Mouse (Mus musculus) megakaryocyte, adult 5-6 weeks (primary cell): ENCODE measurements around the gene Stxbp2. TPM values are rescaled to one million over a fixed set of nuclear protein-coding genes. Genes with fewer than 3 reads are reported as not detected.

Experiments
- ATAC-seq: 2 replicates; pipeline ENCODE4 v1.8.0; 2016; ENCODE audit warnings: mild to moderate bottlenecking, inconsistent platforms; ENCODE audit not compliant: poor library complexity, severe bottlenecking
- total RNA-seq, 2 experiments: library from RNA; stranded (forward) in 1 of 2; stranded (reverse) in 1 of 2; fragments of 153-499, 151-499 nt in 1 of 2; fragments of 221-1000, 200-1000 nt in 1 of 2; gene quantifications; 2 replicates each; pipeline versions ENCODE4 v1.2.3 to v1.2.4; 2015 to 2017

The Stxbp2 gene
- total RNA-seq, 2 experiments from 2014 or later, result 160 to 205 TPM

DNA sequence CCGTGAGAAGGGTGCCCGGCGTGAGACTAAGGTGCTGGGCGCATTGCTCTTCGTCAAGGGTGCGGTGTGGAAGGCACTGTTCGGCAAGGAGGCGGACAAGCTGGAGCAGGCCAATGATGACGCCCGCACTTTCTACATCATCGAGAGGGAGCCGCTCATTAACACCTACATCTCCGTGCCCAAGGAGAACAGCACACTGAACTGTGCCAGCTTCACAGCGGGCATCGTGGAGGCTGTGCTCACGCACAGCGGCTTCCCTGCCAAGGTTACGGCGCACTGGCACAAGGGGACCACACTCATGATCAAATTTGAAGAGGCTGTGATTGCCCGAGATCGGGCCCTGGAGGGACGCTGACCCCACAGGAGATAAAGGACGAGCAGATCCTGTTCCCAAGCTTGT, 48.5 kb downstream of the Stxbp2 start:
- ATAC-seq, result no peak

DNA sequence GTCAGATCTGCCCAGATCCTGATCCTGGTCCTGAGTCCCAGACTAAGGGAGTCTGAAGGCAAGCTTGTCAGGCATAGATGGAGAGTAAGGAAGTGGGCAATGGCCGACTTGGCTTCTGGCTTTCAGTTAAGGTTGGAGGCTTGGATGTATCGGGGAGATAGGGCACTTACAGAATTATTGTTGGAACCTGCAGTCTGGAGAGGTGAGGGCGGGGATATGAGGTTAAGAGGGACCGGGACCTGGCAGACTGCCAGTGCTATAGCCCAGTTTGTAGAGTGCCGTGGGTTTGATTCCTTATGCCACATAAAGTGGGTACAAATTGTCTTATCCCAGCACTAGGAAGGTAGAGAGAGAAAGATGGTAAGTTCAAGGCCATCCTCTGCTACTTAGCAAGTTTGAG, 48.9 kb downstream of the Stxbp2 start:
- ATAC-seq, result no peak

DNA sequence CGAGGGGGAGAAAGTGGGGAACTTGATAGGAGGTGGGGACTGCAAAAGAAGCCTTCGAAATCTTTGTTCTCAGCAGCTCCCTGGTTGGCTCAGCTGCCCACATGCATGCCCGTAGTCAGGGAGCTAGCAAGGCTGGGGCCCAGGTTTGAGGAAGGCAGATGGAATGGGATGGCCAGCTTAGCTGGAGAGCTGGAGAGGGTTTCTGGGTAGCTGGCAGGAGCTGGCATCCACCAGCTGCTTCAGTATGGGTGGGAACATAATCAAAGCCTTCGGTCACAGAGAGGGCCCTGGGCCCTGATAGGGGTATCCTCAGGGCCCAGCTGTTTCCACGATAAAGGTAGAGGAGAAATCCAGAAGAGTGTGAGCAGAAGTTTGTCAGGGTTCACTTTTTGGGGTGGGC, 51.7 kb downstream of the Stxbp2 start:
- ATAC-seq, result no peak

DNA sequence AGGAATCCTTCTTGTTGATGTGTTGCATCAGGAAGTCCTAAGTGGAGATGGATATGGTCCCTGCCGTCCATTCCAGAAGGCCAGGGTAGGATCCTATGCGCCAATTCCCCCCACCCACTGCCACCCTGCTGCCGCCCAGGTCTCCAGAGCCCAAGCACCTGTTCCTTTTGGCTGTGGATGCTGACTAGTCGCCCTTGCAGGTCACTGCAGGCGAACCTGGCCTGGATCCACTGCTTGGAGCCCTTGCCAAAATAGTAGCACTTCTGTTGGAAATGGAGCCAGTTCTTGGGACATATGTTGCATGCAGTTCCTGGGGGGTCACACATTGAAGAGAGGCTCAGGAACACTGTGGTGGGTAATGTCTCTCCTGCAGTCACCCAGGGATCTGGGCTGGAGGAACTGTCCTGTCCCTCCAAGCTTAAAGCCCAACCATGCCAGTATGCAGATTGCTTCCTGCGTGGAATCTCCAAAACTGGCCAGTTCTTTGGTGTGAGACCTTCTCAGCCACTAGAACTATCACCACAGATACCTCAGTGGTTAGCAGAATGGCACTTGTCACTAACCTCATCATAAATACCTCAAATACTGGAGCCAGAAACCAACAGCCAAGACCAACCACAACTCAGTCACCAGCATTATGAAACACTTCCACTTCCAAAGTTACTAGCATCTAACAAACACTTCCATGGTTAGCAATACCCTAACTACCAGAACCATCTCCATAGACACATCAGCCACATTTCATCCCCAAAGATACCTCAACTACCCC, 52.8 kb downstream of the Stxbp2 start:
- peak; percentile 57; the same call in 1 of the 2 replicates for ATAC-seq

DNA sequence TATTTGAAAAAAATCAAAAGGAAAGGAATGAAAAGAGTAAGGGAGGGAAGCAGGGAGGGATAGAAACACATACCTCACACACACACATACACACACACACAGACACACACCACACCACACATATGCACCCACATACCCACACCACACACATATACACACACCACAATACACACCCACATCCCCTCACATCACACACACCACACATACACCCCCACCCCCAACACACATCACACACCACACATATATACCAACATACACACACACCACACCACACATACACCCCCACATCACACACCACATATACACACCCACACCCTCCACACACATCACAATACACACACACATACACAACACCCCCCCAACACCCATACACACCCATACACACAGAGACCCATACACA, 53.8 kb downstream of the Stxbp2 start:
- no peak for ATAC-seq

DNA sequence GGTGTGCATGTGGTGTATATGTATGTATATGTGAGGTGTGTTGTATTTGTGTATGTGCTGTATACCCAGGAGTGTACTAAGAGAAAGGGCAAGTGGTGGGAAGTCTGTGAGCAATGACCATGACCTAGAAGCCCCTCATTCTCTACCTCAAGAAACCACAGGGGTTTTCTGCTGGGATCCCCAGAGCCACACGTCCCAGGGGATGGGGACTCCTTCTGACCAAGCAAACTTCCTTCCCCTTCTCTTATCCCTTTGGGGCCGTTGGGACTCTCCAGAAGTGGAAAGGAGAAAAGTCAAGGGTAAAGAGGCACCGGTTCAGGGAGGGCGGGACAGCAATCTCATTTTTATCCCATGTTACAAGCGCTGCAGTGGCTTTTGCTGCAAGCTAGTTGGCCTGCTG, 54.7 kb downstream of the Stxbp2 start:
- ATAC-seq, result no peak

DNA sequence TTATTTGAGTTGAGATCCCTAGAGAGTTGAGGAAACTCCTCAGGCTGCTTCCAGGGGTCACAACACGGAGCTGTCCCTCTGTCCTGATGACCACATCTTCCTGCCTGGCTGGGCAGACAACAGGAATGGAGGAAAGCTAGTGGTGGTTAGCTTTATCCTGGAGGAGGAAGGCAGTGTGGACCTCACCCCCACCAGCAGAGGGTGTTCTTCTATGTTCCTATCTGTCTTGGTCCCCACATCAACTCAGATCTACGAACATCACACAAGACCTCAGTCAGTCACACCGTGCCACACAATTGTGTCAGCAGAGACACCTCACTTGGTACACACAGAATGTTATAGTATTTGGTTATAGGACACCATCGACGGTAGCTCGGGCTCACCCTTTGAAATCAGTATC, 56.8 kb downstream of the Stxbp2 start:
- peak; percentile 45; the same call in 1 of the 2 replicates for ATAC-seq

DNA sequence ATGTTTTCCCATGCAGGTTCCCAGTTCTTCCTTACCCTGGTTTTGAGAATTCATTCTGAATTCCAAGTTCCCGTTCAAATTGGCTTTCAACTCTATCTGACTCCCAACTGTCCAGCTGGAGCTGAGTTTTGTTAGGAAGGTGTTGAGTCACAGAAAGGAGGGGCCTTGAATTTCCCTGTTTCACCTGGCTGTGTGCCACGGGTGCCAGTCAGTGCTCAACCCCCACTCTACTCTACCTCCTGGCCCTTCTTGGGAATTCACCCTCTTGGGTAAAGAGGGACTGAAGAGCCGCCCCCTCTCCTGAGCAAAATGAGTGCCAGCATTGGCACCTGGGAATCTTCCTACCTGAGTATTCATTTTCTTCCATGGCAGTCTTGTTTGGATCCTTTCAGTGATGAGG, 60.0 kb downstream of the Stxbp2 start:
- ATAC-seq, result no peak

Other genes starting within 250 kb of the Stxbp2 start
- gene Arhgef18, start 237.9 kb upstream of the Stxbp2 start, total RNA-seq (2015), result 43.8 and 45.0 TPM in 2 replicates
- gene Arhgef18, start 237.9 kb upstream of the Stxbp2 start, total RNA-seq (2017), result 38.4 and 45.7 TPM in 2 replicates
- 0.20 and 0.32 TPM in 2 replicates for gene Pex11g, start 163.3 kb upstream of the Stxbp2 start, total RNA-seq (2015)
- 0.99 TPM in 1 of 2 replicates, not detected in the other for gene Pex11g, start 163.3 kb upstream of the Stxbp2 start, total RNA-seq (2017)
- gene Tex45, start 160.1 kb upstream of the Stxbp2 start, total RNA-seq (2015), result not detected in 2 replicates
- not detected in 2 replicates for gene Tex45, start 160.1 kb upstream of the Stxbp2 start, total RNA-seq (2017)
- 6.7 and 7.9 TPM in 2 replicates for gene Zfp358, start 137.8 kb upstream of the Stxbp2 start, total RNA-seq (2015)
- 2.4 and 3.3 TPM in 2 replicates for gene Zfp358, start 137.8 kb upstream of the Stxbp2 start, total RNA-seq (2017)
- gene Mcoln1, start 130.5 kb upstream of the Stxbp2 start, total RNA-seq (2015), result 20.1 and 22.7 TPM in 2 replicates
- 32.9 and 42.3 TPM in 2 replicates for gene Mcoln1, start 130.5 kb upstream of the Stxbp2 start, total RNA-seq (2017)
- gene Pnpla6, start 115.6 kb upstream of the Stxbp2 start, total RNA-seq (2015), result 9.5 and 13.9 TPM in 2 replicates
- 9.2 and 15.6 TPM in 2 replicates for gene Pnpla6, start 115.6 kb upstream of the Stxbp2 start, total RNA-seq (2017)
- not detected in 2 replicates for gene C330021F23Rik, start 63.0 kb upstream of the Stxbp2 start, total RNA-seq (2015)
- not detected in 2 replicates for gene C330021F23Rik, start 63.0 kb upstream of the Stxbp2 start, total RNA-seq (2017)
- gene Camsap3, start 43.7 kb upstream of the Stxbp2 start, total RNA-seq (2015), result 0.05 and 0.45 TPM in 2 replicates
- 0.08 TPM in 1 of 2 replicates, not detected in the other for gene Camsap3, start 43.7 kb upstream of the Stxbp2 start, total RNA-seq (2017)
- 13.2 and 17.4 TPM in 2 replicates for gene Xab2, start 9.6 kb upstream of the Stxbp2 start, total RNA-seq (2015)
- gene Xab2, start 9.6 kb upstream of the Stxbp2 start, total RNA-seq (2017), result 43.0 and 44.1 TPM in 2 replicates
- 145 and 169 TPM in 2 replicates for gene Pet100, start 9.4 kb upstream of the Stxbp2 start, total RNA-seq (2015)
- gene Pet100, start 9.4 kb upstream of the Stxbp2 start, total RNA-seq (2017), result 244 and 284 TPM in 2 replicates
- gene Pcp2, start 5.4 kb upstream of the Stxbp2 start, total RNA-seq (2015), result not detected in 2 replicates
- not detected in 2 replicates for gene Pcp2, start 5.4 kb upstream of the Stxbp2 start, total RNA-seq (2017)
- gene Retn, start 24.8 kb downstream of the Stxbp2 start, total RNA-seq (2015), result 0.22 TPM in 1 of 2 replicates, not detected in the other
- gene Retn, start 24.8 kb downstream of the Stxbp2 start, total RNA-seq (2017), result 0.45 and 0.59 TPM in 2 replicates
- gene Mcemp1, start 34.8 kb downstream of the Stxbp2 start, total RNA-seq (2015), result 240 and 256 TPM in 2 replicates
- gene Mcemp1, start 34.8 kb downstream of the Stxbp2 start, total RNA-seq (2017), result 223 and 233 TPM in 2 replicates
- gene Fcor, start 41.4 kb downstream of the Stxbp2 start, total RNA-seq (2015), result 14.4 and 15.0 TPM in 2 replicates
- 6.3 and 22.9 TPM in 2 replicates for gene Fcor, start 41.4 kb downstream of the Stxbp2 start, total RNA-seq (2017)
- 19.8 and 24.6 TPM in 2 replicates for gene Trappc5, start 45.3 kb downstream of the Stxbp2 start, total RNA-seq (2015)
- gene Trappc5, start 45.3 kb downstream of the Stxbp2 start, total RNA-seq (2017), result 38.7 and 40.6 TPM in 2 replicates
- gene Fcer2a, start 63.2 kb downstream of the Stxbp2 start, total RNA-seq (2015), result 0.13 and 0.41 TPM in 2 replicates
- 0.33 TPM in 1 of 2 replicates, not detected in the other for gene Fcer2a, start 63.2 kb downstream of the Stxbp2 start, total RNA-seq (2017)
- gene Clec4g, start 89.7 kb downstream of the Stxbp2 start, total RNA-seq (2015), result 0.55 and 1.3 TPM in 2 replicates
- gene Clec4g, start 89.7 kb downstream of the Stxbp2 start, total RNA-seq (2017), result 0.33 and 1.2 TPM in 2 replicates
- 87.1 and 93.3 TPM in 2 replicates for gene Cd209a, start 118.0 kb downstream of the Stxbp2 start, total RNA-seq (2015)
- 80.2 and 95.6 TPM in 2 replicates for gene Cd209a, start 118.0 kb downstream of the Stxbp2 start, total RNA-seq (2017)
- gene Cd209e, start 223.4 kb downstream of the Stxbp2 start, total RNA-seq (2015), result 0.31 and 0.48 TPM in 2 replicates
- 0.55 and 1.6 TPM in 2 replicates for gene Cd209e, start 223.4 kb downstream of the Stxbp2 start, total RNA-seq (2017)
- gene Cd209d, start 247.6 kb downstream of the Stxbp2 start, total RNA-seq (2015), result 7.5 and 15.3 TPM in 2 replicates
- gene Cd209d, start 247.6 kb downstream of the Stxbp2 start, total RNA-seq (2017), result 4.8 and 5.9 TPM in 2 replicates